Mouse (Mus musculus): ENCODE results near the gene Ntn1. TPM values are rescaled to one million over a fixed set of nuclear protein-coding genes. Genes with fewer than 3 reads are reported as not detected.
A peak's percentile ranks its signal among the peaks of the same experiment; 100 is the strongest.

Gene Ntn1
- polyA plus RNA-seq, 1 experiment = 7.6 TPM

- Histone ChIP-seq H3K4me1 (ENCODE audit: control insufficient read depth, insufficient read depth, insufficient read length, low read length) (peaks cover 11% of the 10 kb centered on the region; the same call in 1 of the 2 replicates), H3K4me3 (ENCODE audit: insufficient read depth, low read depth, low read length) (no peak overlapping the region), H3K27ac (replicated peaks; ENCODE audit: low read depth, low read length) (no peak overlapping the region)
Measured at GRCm38 (mm10) chr11:68216041-68216440, 184.6 kb downstream of the Ntn1 start.

GRCm38 (mm10) chr11:68215206-68215912 is 185.3 kb downstream of the Ntn1 start:
- H3K4me1 ChIP-seq (ENCODE audit: control insufficient read depth, insufficient read depth, insufficient read length, low read length) = peaks cover 11% of the 10 kb centered on the region; the same call in 1 of the 2 replicates
- no peak overlapping the region for H3K27ac ChIP-seq (replicated peaks; ENCODE audit: low read depth, low read length)
- H3K4me3 ChIP-seq (ENCODE audit: insufficient read depth, low read depth, low read length) = no peak overlapping the region

DNA sequence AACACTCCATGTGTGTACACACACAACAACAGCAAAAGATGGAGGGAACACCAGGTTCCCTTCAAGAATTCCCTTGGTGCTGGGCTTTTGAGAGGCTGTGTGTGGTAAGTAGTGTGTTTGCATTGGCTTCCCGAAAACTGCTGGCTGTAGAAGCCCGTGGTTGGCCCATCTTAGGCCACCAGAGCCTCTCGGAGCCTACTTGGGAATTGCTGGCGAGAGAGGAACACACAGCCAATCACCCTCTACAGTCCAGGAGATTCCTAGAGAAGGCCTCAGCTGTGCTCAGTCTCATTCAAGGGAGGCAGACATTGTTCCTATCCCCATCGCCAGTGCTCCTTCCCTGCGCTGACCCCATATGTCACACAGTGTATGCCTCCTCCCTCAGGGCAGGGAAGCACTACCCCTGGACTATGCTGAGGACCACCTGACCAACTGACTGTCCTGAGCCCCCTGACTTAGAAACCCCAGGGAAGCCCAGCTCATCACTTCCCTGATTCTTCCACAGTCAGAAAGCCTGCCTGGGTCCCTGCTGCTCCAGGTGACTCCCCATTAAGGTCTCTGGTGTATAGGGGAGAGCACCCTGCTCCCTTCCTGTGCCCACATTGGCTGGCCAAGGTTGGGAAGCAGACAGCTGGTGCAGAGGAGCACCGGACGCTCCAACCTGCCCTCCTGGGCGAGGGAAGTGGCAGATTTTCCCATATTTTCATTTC is 186.0 kb downstream of the Ntn1 start:
- Histone ChIP-seq H3K4me1 (ENCODE audit: control insufficient read depth, insufficient read depth, insufficient read length, low read length) (peaks cover 11% of the 10 kb centered on the region; the same call in 1 of the 2 replicates), H3K27ac (replicated peaks; ENCODE audit: low read depth, low read length) (no peak overlapping the region), H3K4me3 (ENCODE audit: insufficient read depth, low read depth, low read length) (no peak overlapping the region)

- Histone ChIP-seq H3K27ac (replicated peaks; ENCODE audit: low read depth, low read length) (no peak overlapping the region), H3K4me1 (ENCODE audit: control insufficient read depth, insufficient read depth, insufficient read length, low read length) (peaks cover 11% of the 10 kb centered on the region; the same call in 1 of the 2 replicates), H3K4me3 (ENCODE audit: insufficient read depth, low read depth, low read length) (no peak overlapping the region)
Measured at GRCm38 (mm10) chr11:68213896-68214295, 186.7 kb downstream of the Ntn1 start.

DNA sequence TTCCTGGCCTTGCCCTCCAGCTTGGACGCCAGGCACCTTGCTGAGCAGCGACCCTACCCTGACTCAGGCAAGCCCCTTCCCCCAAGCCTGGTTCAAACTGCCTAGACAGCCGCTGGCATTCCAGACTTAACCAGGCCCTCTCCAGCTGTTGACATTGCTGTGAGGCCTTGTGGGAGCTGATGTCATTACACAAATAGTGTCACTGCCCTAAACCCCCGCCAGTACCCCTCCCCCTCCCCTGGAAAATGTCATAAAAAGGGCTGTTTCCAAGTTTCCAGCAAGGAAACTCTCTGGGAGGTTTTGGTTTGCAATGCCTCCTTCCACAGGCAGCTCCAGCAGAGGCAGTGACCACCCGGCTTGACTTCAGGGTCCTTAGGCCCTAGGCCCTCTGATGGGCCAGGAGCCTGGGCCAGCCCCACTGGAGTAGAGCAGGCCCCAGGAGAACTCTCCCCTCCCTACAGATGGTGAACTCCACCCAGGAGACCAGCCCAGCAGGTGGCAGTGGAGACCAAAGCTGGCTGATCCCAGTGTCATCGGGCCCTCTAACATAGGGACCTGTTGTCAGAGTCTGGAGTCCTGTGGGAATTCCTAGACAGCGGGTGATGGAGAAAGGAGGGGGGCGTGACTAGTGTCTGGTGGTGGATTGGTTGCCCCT is 188.6 kb downstream of the Ntn1 start:
- H3K4me3 ChIP-seq (ENCODE audit: insufficient read depth, low read depth, low read length) = no peak overlapping the region
- peaks cover 19% of the 10 kb centered on the region for H3K4me1 ChIP-seq (ENCODE audit: control insufficient read depth, insufficient read depth, insufficient read length, low read length)
- H3K27ac ChIP-seq (replicated peaks; ENCODE audit: low read depth, low read length) = no peak overlapping the region

- Histone ChIP-seq H3K27ac (replicated peaks; ENCODE audit: low read depth, low read length) (no peak overlapping the region), H3K4me3 (ENCODE audit: insufficient read depth, low read depth, low read length) (no peak overlapping the region), H3K4me1 (ENCODE audit: control insufficient read depth, insufficient read depth, insufficient read length, low read length) (peaks cover 17% of the 10 kb centered on the region)
Measured at GRCm38 (mm10) chr11:68210714-68211113, 189.9 kb downstream of the Ntn1 start.

GRCm38 (mm10) chr11:68209506-68209905 is 191.1 kb downstream of the Ntn1 start:
- Histone ChIP-seq H3K4me1 (ENCODE audit: control insufficient read depth, insufficient read depth, insufficient read length, low read length) (peaks cover 11% of the 10 kb centered on the region), H3K4me3 (ENCODE audit: insufficient read depth, low read depth, low read length) (no peak overlapping the region), H3K27ac (replicated peaks; ENCODE audit: low read depth, low read length) (no peak overlapping the region)

- 0 out of 2 replicates have a peak overlapping the region, but pooled peaks have one; percentile 19 for H3K27ac ChIP-seq (replicated peaks; ENCODE audit: low read depth, low read length)
- H3K4me1 ChIP-seq (ENCODE audit: control insufficient read depth, insufficient read depth, insufficient read length, low read length) = peaks cover 11% of the 10 kb centered on the region
- no peak overlapping the region for H3K4me3 ChIP-seq (ENCODE audit: insufficient read depth, low read depth, low read length)
Measured at GRCm38 (mm10) chr11:68208582-68208981, 192.0 kb downstream of the Ntn1 start.

- Histone ChIP-seq H3K27ac (replicated peaks; ENCODE audit: low read depth, low read length) (0 out of 2 replicates have a peak overlapping the region, but pooled peaks have one; percentile 19), H3K4me1 (ENCODE audit: control insufficient read depth, insufficient read depth, insufficient read length, low read length) (peaks cover 11% of the 10 kb centered on the region), H3K4me3 (ENCODE audit: insufficient read depth, low read depth, low read length) (no peak overlapping the region)
Measured at GRCm38 (mm10) chr11:68208023-68208422, 192.6 kb downstream of the Ntn1 start.

- Histone ChIP-seq H3K4me3 (ENCODE audit: insufficient read depth, low read depth, low read length) (no peak overlapping the region), H3K27ac (replicated peaks; ENCODE audit: low read depth, low read length) (no peak overlapping the region), H3K4me1 (ENCODE audit: control insufficient read depth, insufficient read depth, insufficient read length, low read length) (peaks cover 11% of the 10 kb centered on the region)
Measured at GRCm38 (mm10) chr11:68205572-68206229, 194.9 kb downstream of the Ntn1 start.

GRCm38 (mm10) chr11:68204407-68204806 is 196.2 kb downstream of the Ntn1 start:
- H3K27ac ChIP-seq (replicated peaks; ENCODE audit: low read depth, low read length) = no peak overlapping the region

DNA sequence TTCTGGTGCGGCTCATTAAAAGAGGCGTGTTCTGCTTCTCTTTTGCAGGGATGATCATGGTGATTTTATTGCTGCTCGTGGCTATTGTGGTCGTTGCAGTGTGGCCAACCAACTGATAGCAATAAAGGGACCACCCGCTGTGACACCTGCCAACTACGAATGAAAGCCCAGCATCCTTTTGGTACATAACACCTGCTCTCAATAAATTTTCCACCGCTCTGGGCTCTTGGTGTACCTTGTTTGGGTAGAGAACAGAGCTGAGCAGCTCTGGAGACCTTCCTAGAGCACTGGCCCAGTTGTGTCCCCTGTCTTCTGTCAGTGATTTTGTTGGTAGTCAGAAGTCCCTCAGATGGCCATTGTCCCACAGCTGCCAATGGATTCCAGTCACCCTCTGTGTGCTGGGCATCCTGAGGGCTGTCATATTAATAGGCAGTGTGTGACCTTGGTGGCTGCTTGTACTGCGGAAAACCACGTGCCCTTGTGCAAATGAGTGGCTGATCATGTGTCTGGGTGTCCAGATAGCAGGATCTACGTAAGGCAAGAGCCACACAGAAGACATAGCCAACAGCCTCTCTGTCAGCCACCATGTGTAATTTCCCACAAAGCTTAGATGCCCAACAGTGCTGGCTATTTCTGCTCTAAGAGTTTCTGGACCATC is 196.8 kb downstream of the Ntn1 start:
- no peak overlapping the region for H3K27ac ChIP-seq (replicated peaks; ENCODE audit: low read depth, low read length)
- no peak overlapping the region for H3K4me3 ChIP-seq (ENCODE audit: insufficient read depth, low read depth, low read length)
- H3K4me1 ChIP-seq (ENCODE audit: control insufficient read depth, insufficient read depth, insufficient read length, low read length) = peaks cover 20% of the 10 kb centered on the region

More at GRCm38 (mm10) chr11:68204407-68204806, 196.2 kb downstream of the Ntn1 start:
- Histone ChIP-seq H3K4me1 (ENCODE audit: control insufficient read depth, insufficient read depth, insufficient read length, low read length) (peaks cover 17% of the 10 kb centered on the region), H3K4me3 (ENCODE audit: insufficient read depth, low read depth, low read length) (no peak overlapping the region)

GRCm38 (mm10) chr11:68202561-68202960 is 198.1 kb downstream of the Ntn1 start:
- Histone ChIP-seq H3K4me3 (ENCODE audit: insufficient read depth, low read depth, low read length) (no peak overlapping the region), H3K27ac (replicated peaks; ENCODE audit: low read depth, low read length) (no peak overlapping the region), H3K4me1 (ENCODE audit: control insufficient read depth, insufficient read depth, insufficient read length, low read length) (peaks cover 12% of the 10 kb centered on the region)

DNA sequence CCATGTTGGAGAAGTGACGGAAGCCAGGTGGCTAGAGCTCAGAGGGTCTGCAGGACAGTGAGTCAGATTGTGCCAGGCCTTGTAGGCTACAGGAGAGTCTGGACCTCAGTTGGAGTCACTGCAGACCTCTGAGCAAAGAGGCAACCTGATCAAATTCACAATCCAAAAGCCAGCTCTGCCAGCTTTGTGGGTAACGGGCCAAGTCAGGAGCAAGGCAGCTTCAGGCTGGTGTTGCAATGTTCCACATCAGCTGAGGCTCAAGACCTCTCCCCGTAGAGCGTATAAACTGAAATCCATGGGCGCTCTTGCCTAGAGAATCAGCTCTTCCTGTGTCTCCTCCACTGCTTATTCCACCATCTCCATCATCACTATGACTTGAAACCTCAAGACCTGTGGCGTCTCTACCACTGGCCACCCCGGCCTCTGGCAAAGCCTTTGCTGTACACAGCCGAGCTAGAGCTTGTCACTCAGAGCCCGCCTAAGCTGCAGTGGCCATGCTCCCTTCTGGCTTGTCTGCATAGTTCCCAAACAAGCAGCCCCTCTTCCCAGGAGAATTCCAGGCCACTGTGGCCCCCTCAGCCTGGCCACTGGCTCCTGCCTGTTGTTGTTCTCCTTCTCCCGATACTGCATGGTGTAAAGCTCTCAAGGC is 198.7 kb downstream of the Ntn1 start:
- Histone ChIP-seq H3K4me3 (ENCODE audit: insufficient read depth, low read depth, low read length) (no peak overlapping the region), H3K27ac (replicated peaks; ENCODE audit: low read depth, low read length) (no peak overlapping the region), H3K4me1 (ENCODE audit: control insufficient read depth, insufficient read depth, insufficient read length, low read length) (peaks cover 18% of the 10 kb centered on the region)
